Mouse (Mus musculus) fat pad, adult 2 months (tissue): ENCODE data around the gene Rfpl4b.
"Not testable (repeated sequence)": the region's sequence is repeated elsewhere in the genome, so short reads cannot be mapped to it uniquely, and the experiment has no call there.

ENCODE experiments used
- DNase-seq: peaks from one replicate; pipeline ENCODE4 v3.0.0-alpha.2; 2011; ENCODE audit warnings: low read depth, low spot score; ENCODE audit errors: extremely low read depth

Rfpl4b gene

DNA sequence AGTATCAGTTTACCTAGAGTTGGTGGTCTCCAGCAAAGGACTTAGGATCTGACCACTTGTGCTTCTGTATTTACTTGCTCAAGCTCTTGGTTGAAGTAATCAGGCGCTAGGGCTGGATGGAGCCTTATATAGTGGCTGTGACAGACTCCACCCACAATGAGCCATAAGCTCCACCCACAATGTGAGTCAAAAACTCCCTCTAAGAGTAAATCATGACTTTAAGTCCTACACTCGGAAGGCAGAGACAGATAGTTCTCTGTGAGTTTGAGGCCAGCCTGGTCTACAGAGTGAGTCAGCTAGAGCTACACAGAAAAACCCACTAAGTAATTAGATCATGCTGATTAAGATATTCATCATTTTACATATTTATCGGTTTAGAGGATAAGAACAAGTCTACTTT is at the start of gene Rfpl4b:
Gene Rfpl4b, minus strand, starts transcription at position 101 of the 400 bp plus-strand sequence.
- no peak for DNase-seq

DNA sequence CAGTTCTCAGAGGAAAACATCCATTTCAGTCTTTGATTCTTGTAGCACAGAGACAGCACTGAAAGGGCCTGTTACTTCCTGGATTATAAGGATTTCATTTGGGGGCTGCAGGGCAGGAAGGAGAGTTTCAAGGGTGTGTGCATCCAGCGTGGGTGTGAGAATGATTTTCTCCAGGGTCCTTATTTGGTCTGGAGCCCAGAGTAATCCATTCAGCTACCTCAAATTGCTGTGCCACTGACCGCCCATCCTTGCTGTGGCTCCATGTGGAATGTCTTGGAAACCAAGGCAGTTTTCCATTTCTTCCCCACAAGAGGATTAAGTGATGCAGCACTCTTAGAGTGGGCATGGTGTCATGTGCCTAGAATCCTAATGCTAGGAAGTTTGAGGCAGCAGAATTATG is 33.6 kb upstream of the Rfpl4b start:
- DNase-seq = no peak

DNA sequence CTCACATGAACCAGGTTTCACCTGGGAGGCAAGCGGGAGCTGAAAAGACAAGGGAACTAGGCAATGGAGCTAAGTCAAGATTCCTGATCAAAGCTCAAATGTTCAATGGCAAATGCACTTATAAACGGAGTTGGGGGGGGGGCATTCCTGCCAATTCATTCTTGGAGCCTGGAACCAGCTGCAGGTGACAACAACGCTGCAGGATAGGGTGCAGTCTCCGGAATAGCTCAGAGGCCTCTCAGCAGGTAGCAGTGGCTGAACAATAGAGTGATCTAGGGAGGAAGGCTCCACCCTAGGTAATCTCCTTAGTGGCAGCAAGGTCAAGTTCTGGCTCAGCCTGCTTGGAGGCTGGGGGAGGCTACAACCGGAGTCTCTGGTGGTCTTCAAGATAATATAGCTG is 28.4 kb upstream of the Rfpl4b start:
- DNase-seq = not testable (repeated sequence)

DNA sequence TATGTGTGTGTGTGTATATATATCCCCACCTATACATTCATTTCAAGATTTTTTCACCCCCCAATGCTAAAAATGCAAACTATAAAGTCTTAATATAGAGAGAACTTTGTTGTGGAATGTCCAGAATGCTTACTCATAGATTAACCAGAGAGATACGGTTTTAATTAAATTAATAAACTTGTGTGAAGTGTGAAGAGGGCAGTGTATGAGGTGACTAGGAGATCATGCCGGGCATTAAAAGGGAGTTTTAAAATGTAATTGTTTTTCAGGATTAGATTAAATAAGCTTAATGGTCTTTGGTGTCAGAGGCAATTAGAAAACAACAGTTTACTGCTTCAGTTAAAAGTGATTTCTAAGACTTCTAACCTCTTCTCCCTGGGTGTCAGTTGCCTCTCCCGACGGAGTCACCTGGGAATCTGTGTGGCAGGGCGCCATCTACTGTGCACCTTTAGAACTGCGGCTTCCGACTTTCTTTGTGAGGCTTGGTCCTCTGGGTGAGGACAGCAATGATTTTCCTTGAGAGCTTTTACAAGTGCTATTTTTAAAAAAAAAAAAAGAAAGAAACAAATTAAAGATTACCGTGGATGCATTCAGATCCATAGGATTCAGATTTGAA is 27.4 kb upstream of the Rfpl4b start:
- no peak for DNase-seq

DNA sequence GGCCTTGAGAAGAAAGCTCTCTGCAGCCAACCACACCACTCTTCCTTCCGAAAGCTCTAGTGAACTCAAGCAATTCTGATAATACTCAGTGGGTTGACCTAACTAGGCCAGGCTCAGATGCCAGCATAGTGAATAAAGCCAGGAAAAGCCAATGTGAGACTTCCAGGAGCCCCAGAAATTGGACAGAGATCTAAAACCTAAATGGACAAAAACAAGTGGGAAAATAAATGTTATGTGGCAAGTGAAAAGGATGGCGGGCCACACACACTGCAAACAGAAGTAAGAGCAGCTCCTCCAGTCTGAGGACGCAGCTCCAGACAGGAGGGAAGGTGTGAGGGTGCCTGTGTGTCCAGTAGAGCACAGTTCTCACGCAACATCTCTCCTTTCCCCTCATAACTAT is 26.7 kb upstream of the Rfpl4b start:
- no peak for DNase-seq

DNA sequence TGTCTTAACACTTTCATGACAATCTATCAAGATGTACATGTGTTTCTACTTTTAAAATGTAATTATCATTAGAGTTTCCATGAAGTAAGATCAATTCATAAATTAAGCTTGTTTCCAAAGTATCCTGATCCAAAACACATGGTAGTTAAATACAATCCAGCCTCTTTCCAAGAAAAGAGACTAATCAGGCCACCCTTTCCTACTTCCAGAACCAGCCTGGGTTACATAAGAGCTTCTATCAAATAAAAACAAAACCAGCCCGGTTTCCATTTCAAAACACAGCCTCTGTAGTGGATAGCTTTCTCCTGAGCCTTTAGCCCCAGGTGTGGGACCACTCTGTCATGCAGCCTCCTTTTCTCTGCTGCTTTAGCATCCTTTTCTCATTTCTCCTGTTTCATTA is 2.2 kb upstream of the Rfpl4b start:
- no peak for DNase-seq

DNA sequence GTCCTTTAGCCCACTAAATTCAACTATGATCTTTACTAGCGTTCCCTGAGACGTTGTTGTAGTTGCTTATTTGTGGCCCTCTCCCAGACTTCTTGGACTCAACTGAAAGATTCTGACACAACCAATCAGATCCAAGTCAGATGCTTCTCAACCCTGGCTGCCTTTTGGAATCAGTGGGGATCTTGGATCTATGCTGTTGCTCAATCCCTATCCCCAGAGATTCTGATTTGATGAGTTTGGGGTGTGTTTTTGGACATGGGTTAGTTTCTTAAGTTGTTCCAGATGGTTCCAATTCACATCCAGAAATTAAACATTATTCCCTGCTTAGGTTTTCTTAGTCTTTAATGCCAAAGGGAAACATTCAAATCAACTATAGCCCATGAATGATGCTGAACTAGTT is 15.5 kb downstream of the Rfpl4b start:
- no peak for DNase-seq

DNA sequence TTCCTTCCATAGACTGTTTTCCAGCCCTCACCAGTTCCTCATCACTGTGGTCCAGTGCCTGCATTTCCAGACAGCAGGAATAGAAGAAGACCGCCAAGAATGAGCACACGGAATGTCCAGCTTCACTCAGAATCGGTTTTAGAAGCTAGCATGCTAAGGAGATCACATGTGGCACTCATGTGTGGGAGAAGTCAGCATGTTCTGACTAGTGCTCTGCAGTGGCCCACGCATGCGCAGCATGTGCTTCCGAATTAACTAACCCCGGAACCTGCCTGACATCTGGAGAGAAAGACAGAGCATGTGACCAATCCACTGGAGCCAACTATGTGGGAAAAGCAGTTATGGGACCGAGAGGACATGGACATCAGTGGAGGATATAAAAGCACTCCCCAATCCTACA is 17.5 kb downstream of the Rfpl4b start:
- peak; percentile 46 for DNase-seq

DNA sequence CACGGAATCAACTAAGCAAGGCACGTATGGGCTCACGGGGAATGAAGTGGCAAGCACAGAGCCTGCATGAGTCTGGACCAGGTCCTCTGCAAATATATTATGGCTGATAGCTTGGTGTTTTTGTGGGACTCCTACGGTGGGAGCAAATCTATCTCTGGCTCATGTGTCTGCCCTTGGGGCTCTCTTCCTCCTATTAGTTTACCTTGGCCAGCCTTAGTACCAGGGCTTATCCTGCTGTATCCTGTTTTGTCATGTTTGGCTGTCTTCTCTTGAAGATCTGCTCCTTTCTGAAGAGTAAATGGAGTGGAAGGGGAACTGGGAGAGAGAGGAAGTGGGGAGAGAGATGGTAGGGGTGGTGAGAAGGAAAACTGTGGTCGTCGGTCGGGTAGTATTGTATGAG is 18.3 kb downstream of the Rfpl4b start:
- peak; percentile 80 for DNase-seq

DNA sequence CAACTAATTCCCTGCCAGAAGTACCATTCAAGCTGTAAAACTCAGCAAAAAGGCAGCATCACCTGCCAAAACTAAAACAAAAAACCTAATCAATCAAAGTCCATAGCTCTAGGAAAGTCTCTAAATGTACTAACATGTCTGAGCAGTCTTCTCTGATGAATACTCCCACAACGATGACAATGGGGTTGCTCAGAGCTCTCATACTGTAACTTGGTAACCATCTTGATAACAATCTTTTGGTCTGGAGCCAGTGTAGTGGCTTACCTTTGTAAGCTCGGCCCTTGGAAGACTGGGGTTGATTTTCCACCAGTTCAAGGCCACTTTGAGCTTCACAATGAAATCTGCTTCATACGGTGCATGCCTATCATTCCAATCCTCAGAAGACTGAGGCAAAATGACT is 33.0 kb downstream of the Rfpl4b start:
- DNase-seq = peak; percentile 98
